Mouse (Mus musculus): ENCODE data around the gene Gm13691. TPM values are rescaled to one million over a fixed set of nuclear protein-coding genes. Genes with fewer than 3 reads are reported as not detected.
A peak's percentile ranks its signal among the peaks of the same experiment; 100 is the strongest.
"Not testable (repeated sequence)": the region's sequence is repeated elsewhere in the genome, so short reads cannot be mapped to it uniquely, and the experiment has no call there.

Gene Gm13691
- not detected in 2 replicates for polyA plus RNA-seq (2012; rRNA removed)

- H3K4me1 ChIP-seq (ENCODE audit: control insufficient read depth, insufficient read depth, low read length); H3K27ac ChIP-seq (ENCODE audit: insufficient read depth, low read length); H3K4me3 ChIP-seq (ENCODE audit: insufficient read depth, low read length): not testable (repeated sequence)
Measured at GRCm38 (mm10) chr2:83990253-83990652, at the start of gene Gm13691. Gene Gm13691 (plus strand): TSS chr2:83990553.

GRCm38 (mm10) chr2:83940931-83941361 is 49.4 kb upstream of the Gm13691 start, which contains the start of gene Zswim2:
Gene Zswim2 (minus strand): TSS chr2:83941228.
- Histone ChIP-seq H3K4me1 (ENCODE audit: control insufficient read depth, insufficient read depth, low read length) (no peaks in the 10 kb centered on the region), H3K27ac (ENCODE audit: insufficient read depth, low read length) (no peak within 1 kb of the TSS), H3K4me3 (ENCODE audit: insufficient read depth, low read length) (peak within 1 kb of the TSS; percentile 13; the same call in 1 of the 2 replicates)
- no peak for TF ChIP-seq CTCF (IDR thresholded peaks at IDR 0.05; ENCODE audit: extremely low read depth, insufficient read depth, low read length)
- peak; percentile 21; the same call in 1 of the 2 replicates for TF ChIP-seq POLR2A (IDR thresholded peaks at IDR 0.05; ENCODE audit: extremely low read depth, insufficient read depth, low read length)

DNA sequence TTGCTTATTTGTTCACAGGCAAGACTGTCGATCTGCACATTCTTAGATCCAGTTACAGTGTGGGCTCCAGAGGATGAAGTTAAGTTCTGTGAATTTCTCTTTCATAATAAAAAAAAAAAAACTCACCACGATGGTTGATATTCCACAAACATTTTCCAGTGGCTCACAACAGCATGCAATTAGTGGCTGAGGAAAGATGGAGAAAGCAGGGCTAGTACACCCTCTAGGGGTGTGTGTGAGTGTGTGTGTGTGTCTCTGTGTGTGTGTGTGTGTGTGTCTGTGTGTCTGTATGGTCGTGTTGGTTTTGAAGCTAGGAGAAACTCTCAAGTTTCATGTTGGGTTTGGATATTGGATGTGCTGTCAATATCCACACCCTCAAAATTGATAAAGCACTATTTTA is 49.0 kb upstream of the Gm13691 start:
- H3K4me3 ChIP-seq (ENCODE audit: insufficient read depth, low read length) = 0 out of 2 replicates have a peak overlapping the region, but pooled peaks have one; percentile 13
- no peak overlapping the region for H3K27ac ChIP-seq (ENCODE audit: insufficient read depth, low read length)
- TF ChIP-seq POLR2A (IDR thresholded peaks at IDR 0.05; ENCODE audit: extremely low read depth, insufficient read depth, low read length) = no peak
- TF ChIP-seq CTCF (IDR thresholded peaks at IDR 0.05; ENCODE audit: extremely low read depth, insufficient read depth, low read length) = no peak
- H3K4me1 ChIP-seq (ENCODE audit: control insufficient read depth, insufficient read depth, low read length) = no peaks in the 10 kb centered on the region

DNA sequence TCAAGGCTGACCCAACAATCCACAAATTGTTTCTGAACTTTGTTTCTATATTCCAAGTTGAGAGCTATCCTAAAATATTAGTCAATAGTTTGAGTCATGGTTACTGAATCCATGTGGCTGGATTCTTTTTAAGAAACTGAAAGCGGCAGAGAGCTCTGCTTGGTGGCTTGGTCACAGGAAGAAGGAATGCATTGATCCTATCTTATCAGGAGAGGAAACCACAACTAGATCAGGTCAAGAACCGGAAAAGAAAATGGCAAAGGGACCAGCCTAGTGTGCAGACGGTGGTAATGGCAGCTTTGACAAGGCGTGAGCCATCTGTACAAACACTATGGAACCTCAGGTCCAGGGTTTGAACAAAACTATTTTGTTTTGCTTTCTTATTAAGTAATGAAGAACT is 48.6 kb upstream of the Gm13691 start:
- TF ChIP-seq CTCF (IDR thresholded peaks at IDR 0.05; ENCODE audit: extremely low read depth, insufficient read depth, low read length) (no peak), POLR2A (IDR thresholded peaks at IDR 0.05; ENCODE audit: extremely low read depth, insufficient read depth, low read length) (no peak)
- H3K27ac ChIP-seq (ENCODE audit: insufficient read depth, low read length) = no peak overlapping the region
- no peak overlapping the region for H3K4me3 ChIP-seq (ENCODE audit: insufficient read depth, low read length)
- no peaks in the 10 kb centered on the region for H3K4me1 ChIP-seq (ENCODE audit: control insufficient read depth, insufficient read depth, low read length)

GRCm38 (mm10) chr2:83955393-83955792 is 35.0 kb upstream of the Gm13691 start, which contains the start of gene Gm13698:
Gene Gm13698 (plus strand): TSS chr2:83955693.
- H3K4me1 ChIP-seq (ENCODE audit: control insufficient read depth, insufficient read depth, low read length); H3K27ac ChIP-seq (ENCODE audit: insufficient read depth, low read length); H3K4me3 ChIP-seq (ENCODE audit: insufficient read depth, low read length): not testable (repeated sequence)

DNA sequence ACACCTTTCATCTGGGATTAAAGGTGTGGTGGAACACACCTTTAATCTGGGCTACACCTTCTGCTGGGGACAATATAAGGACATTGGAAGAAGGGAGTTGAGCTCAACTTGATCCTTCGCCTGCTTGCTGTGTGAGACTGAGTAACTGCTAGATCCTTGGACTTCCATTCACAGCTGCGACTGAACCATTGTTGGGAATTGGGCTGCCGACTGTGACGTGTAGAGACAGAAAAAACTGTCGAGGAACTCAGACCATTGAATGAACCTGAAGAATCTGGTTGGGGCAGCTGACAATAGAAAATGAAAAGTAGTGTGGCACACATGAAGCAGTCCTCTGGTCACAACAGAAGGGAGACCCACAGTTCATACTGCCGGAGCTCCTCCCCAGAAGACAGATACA is 29.1 kb upstream of the Gm13691 start, which contains the start of gene Gm13693:
Gm13693 (plus strand) TSS at position 301 of the 400 bp plus-strand sequence.
- not testable (repeated sequence) for H3K27ac ChIP-seq (ENCODE audit: insufficient read depth, low read length); H3K4me1 ChIP-seq (ENCODE audit: control insufficient read depth, insufficient read depth, low read length)

GRCm38 (mm10) chr2:83967013-83967412 is 23.3 kb upstream of the Gm13691 start, which contains the start of gene Gm13695:
Gene Gm13695 (plus strand): TSS chr2:83967313.
- H3K4me1 ChIP-seq (ENCODE audit: control insufficient read depth, insufficient read depth, low read length); H3K27ac ChIP-seq (ENCODE audit: insufficient read depth, low read length); H3K4me3 ChIP-seq (ENCODE audit: insufficient read depth, low read length): not testable (repeated sequence)

More for the DNA sequence above, 29.1 kb upstream of the Gm13691 start, which contains the start of gene Gm13693:
- H3K4me3 ChIP-seq (ENCODE audit: insufficient read depth, low read length) = not testable (repeated sequence)

DNA sequence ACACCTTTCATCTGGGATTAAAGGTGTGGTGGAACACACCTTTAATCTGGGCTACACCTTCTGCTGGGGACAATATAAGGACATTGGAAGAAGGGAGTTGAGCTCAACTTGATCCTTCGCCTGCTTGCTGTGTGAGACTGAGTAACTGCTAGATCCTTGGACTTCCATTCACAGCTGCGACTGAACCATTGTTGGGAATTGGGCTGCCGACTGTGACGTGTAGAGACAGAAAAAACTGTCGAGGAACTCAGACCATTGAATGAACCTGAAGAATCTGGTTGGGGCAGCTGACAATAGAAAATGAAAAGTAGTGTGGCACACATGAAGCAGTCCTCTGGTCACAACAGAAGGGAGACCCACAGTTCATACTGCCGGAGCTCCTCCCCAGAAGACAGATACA is 17.5 kb upstream of the Gm13691 start, which contains the start of gene Gm13696:
Gm13696 (plus strand) TSS at position 301 of the 400 bp plus-strand sequence.
- not testable (repeated sequence) for H3K27ac ChIP-seq (ENCODE audit: insufficient read depth, low read length); H3K4me1 ChIP-seq (ENCODE audit: control insufficient read depth, insufficient read depth, low read length); H3K4me3 ChIP-seq (ENCODE audit: insufficient read depth, low read length)

- not testable (repeated sequence) for H3K4me3 ChIP-seq (ENCODE audit: insufficient read depth, low read length); H3K27ac ChIP-seq (ENCODE audit: insufficient read depth, low read length)
Measured at GRCm38 (mm10) chr2:83978633-83979032, 11.7 kb upstream of the Gm13691 start, which contains the start of gene Gm13694. Gene Gm13694 (plus strand): TSS chr2:83978933.

GRCm38 (mm10) chr2:83984443-83984842 is 5.9 kb upstream of the Gm13691 start, which contains the start of gene Gm13697:
Gene Gm13697 (plus strand): TSS chr2:83984743.
- H3K27ac ChIP-seq (ENCODE audit: insufficient read depth, low read length); H3K4me3 ChIP-seq (ENCODE audit: insufficient read depth, low read length); H3K4me1 ChIP-seq (ENCODE audit: control insufficient read depth, insufficient read depth, low read length): not testable (repeated sequence)

More at GRCm38 (mm10) chr2:83978633-83979032, 11.7 kb upstream of the Gm13691 start, which contains the start of gene Gm13694:
- not testable (repeated sequence) for H3K4me1 ChIP-seq (ENCODE audit: control insufficient read depth, insufficient read depth, low read length)

GRCm38 (mm10) chr2:83993639-83994255 is 3.4 kb downstream of the Gm13691 start:
- H3K4me3 ChIP-seq (ENCODE audit: insufficient read depth, low read length); H3K4me1 ChIP-seq (ENCODE audit: control insufficient read depth, insufficient read depth, low read length); H3K27ac ChIP-seq (ENCODE audit: insufficient read depth, low read length): not testable (repeated sequence)

DNA sequence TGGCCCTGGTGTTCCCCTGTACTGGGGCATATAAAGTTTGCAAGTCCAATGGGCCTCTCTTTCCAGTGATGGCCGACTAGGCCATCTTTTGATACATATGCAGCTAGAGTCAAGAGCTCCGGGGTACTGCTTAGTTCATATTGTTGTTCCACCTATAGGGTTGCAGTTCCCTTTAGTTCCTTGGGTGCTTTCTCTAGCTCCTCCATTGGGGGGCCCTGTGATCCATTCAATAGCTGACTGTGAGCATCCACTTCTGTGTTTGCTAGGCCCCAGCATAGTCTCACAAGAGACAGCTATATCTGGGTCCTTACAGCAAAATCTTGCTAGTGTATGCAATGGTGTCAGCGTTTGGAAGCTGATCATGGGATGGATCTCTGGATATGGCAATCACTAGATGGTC is 4.2 kb downstream of the Gm13691 start:
- H3K27ac ChIP-seq (ENCODE audit: insufficient read depth, low read length); H3K4me1 ChIP-seq (ENCODE audit: control insufficient read depth, insufficient read depth, low read length); H3K4me3 ChIP-seq (ENCODE audit: insufficient read depth, low read length): not testable (repeated sequence)

All from cortical plate, adult 2 months (tissue).